Mouse (Mus musculus): ENCODE data around the gene Scin. TPM values are rescaled to one million over a fixed set of nuclear protein-coding genes. Genes with fewer than 3 reads are reported as not detected.
"Not testable (repeated sequence)": the region's sequence is repeated elsewhere in the genome, so short reads cannot be mapped to it uniquely, and the experiment has no call there.

Gene Scin
- 4.6 and 7.3 TPM in 2 replicates for polyA plus RNA-seq (2015; fragmentation: Nextera tagmentation; extraction: Ambion mirVana)

DNA sequence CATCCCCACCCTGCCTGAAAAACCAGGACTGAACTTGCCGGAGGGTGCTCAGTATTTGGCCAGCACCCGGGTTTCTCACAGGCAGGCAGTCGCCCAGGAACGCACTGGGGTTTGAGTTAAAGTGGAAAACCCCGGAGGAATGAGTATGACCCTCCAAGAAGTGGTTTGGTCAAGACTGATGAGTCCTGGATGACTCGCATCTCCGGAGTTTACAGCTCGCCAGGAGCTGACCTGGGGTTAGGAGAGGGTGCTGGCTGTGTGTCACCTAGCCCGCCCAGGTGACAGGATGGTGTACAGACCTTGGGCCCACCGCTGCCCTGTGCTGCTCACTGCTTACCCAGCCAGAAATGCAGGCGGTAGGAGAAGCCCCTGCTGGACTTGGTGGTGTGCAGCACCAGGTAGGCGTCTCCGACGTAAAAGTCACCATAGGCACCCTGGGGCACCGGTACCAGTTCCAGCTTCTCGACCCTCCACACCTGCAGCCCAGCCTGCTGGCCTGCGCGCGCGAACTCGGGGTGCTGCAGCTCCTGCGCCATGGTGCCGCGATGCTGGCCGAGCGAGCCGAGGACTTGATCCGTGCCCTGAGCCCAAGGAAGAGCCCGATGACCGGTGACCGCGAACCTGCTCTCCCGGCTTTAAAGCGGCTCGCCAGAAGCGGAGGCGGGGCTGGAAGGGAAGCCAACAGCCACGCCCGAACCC, at the start of gene Scin:
Scin (minus strand) TSS at position 656 of the 699 bp plus-strand sequence.
- Histone ChIP-seq H3K4me3 (peak within 1 kb of the TSS; percentile 54), H3K27ac (no peak within 1 kb of the TSS), H3K4me1 (replicated peaks) (peaks cover 13% of the 10 kb centered on the region), H3K9me3 (replicated peaks) (no peaks in the 10 kb centered on the region), H3K36me3 (no peaks in the 10 kb centered on the region), H3K4me2 (peak within 1 kb of the TSS; percentile 97), H3K9ac (peak within 1 kb of the TSS; percentile 45), H3K27me3 (peaks cover 7% of the 10 kb centered on the region)
- ATAC-seq (replicated peaks; ENCODE audit: insufficient number of reproducible peaks, insufficient read depth, low FRiP score, low read depth) = no peak
- 2% methylated on average over 39 of the region's 39 CpGs for WGBS

DNA sequence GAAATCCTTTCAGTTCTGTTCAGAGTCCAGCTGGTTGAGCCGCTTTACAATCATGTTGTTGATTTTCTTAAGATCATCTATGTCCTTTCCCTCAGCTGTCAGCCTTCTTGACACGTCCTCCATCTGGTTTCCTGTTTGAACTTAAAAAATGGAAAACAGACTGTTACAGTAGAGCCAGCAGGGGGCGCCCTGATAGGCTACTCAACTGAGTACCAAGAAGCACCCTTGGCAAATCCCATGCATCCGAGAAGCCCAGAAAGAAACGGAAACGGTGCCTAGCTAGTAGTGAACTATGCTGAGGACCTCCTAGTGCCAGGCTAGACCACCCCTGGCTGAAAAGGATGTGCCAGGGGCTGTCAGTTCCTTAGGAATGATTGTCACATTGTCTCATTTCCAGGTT, 43.1 kb upstream of the Scin start:
- no peak overlapping the region for H3K4me3 ChIP-seq
- H3K9me3 ChIP-seq (replicated peaks) = no peaks in the 10 kb centered on the region
- 0 out of 2 replicates have a peak, but pooled peaks cover 2% of the 10 kb centered on the region for H3K4me1 ChIP-seq (replicated peaks)
- no peak overlapping the region for H3K9ac ChIP-seq
- no peaks in the 10 kb centered on the region for H3K27me3 ChIP-seq
- ATAC-seq (replicated peaks; ENCODE audit: insufficient number of reproducible peaks, insufficient read depth, low FRiP score, low read depth) = no peak
- H3K36me3 ChIP-seq = peaks cover 3% of the 10 kb centered on the region; the same call in 1 of the 2 replicates
- 48% methylated on average over 6 of the region's 6 CpGs for WGBS
- no peak overlapping the region for H3K4me2 ChIP-seq
- no peak overlapping the region for H3K27ac ChIP-seq

DNA sequence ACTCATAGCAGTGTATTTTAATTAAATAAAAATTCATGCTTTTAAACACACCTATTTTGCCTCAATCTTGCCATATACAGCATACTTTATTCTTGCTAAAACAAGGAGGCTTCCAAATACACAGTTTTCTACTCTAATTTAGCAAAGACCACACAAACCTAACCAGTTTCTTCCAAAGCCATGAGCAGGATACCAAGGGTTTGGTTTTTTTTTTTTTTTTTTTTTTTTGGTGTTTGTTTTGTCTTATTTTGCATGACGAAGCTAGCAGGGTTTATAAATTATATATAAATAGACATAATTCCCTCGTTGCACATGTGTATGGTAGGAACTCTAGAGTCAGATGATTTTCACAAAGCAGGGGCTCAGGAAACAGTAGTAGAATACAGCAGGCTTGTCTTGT, 42.1 kb upstream of the Scin start:
- 61% methylated on average over 2 of the region's 2 CpGs for WGBS

DNA sequence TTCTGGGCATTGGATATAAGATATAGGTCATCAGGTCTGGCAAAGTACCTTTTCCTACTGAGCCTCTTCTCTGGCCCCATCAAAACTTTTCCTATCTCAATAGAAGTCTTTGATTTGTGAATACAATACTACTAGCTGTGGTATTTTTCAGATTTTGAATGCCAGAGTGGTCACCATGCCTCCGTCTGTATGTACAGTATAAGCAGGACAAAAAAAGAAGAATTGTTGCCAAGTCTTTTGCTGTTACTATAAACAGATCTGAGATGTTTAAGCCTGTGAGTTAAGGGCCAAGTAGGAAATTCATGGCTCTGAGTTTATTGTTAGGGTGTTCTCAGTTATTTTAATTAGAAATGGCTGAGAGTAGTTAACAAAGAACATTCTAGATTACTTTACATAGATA, 41.1 kb upstream of the Scin start:
- not testable (repeated sequence) for H3K36me3 ChIP-seq; H3K27me3 ChIP-seq; H3K9ac ChIP-seq; H3K4me2 ChIP-seq; H3K9me3 ChIP-seq (replicated peaks); H3K27ac ChIP-seq; ATAC-seq (replicated peaks; ENCODE audit: insufficient number of reproducible peaks, insufficient read depth, low FRiP score, low read depth); H3K4me3 ChIP-seq; H3K4me1 ChIP-seq (replicated peaks)
- 28% methylated on average over 1 of the region's 1 CpGs for WGBS

More for the DNA sequence above, 42.1 kb upstream of the Scin start:
- peaks cover 1% of the 10 kb centered on the region; the same call in 1 of the 2 replicates for H3K36me3 ChIP-seq
- no peak overlapping the region for H3K4me3 ChIP-seq
- H3K27me3 ChIP-seq = no peaks in the 10 kb centered on the region
- H3K4me2 ChIP-seq = no peak overlapping the region
- no peak for ATAC-seq (replicated peaks; ENCODE audit: insufficient number of reproducible peaks, insufficient read depth, low FRiP score, low read depth)
- H3K4me1 ChIP-seq (replicated peaks) = 0 out of 2 replicates have a peak, but pooled peaks cover 2% of the 10 kb centered on the region
- no peaks in the 10 kb centered on the region for H3K9me3 ChIP-seq (replicated peaks)
- H3K9ac ChIP-seq = no peak overlapping the region
- no peak overlapping the region for H3K27ac ChIP-seq

DNA sequence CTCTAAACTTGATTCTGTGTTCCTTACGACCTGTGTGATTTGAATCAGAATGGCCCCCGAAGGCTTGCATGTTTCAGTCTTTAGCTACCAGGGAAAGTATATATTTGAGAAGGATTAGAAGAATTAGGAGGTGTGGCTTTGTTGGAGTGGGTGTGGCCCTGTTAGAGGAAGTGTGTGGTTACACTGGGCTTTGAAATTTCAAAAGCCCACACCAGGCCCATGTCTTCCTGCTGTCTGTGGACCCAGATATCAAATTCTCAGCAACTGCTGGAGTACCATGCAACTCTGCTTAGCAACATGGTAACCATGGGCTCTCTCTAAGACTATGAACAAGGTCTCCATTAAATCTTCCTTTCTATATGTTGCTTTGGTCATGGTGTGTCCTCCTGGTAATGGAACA, 37.6 kb upstream of the Scin start:
- Histone ChIP-seq H3K4me3 (no peak overlapping the region), H3K9me3 (replicated peaks) (no peaks in the 10 kb centered on the region), H3K9ac (no peak overlapping the region), H3K36me3 (no peaks in the 10 kb centered on the region; the same call in 1 of the 2 replicates), H3K27me3 (no peaks in the 10 kb centered on the region), H3K4me2 (no peak overlapping the region), H3K27ac (no peak overlapping the region), H3K4me1 (replicated peaks) (0 out of 2 replicates have a peak, but pooled peaks cover 2% of the 10 kb centered on the region)
- no peak for ATAC-seq (replicated peaks; ENCODE audit: insufficient number of reproducible peaks, insufficient read depth, low FRiP score, low read depth)
- WGBS = 83% methylated on average over 2 of the region's 2 CpGs

DNA sequence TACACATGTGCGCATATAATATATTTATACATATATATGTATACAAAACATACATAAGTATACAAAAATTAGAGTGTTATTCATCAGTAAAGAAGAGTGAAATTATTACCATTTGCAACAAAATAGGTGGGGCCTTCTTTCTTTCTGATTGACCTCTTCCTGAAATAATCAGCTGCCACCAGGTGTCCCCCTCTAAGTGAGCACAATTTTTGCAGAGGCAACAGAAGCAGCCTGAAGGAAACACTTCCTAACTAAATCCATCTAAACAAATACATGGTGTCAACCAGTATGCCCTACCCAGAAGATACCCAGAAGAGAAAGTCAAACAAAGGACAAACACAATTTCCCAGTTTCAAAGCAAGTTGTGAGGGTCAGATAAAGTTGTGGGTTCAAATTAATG, 35.6 kb upstream of the Scin start:
- Histone ChIP-seq H3K36me3 (no peaks in the 10 kb centered on the region; the same call in 1 of the 2 replicates), H3K27ac (no peak overlapping the region), H3K27me3 (no peaks in the 10 kb centered on the region), H3K9ac (no peak overlapping the region), H3K4me3 (no peak overlapping the region), H3K4me2 (no peak overlapping the region), H3K9me3 (replicated peaks) (no peaks in the 10 kb centered on the region), H3K4me1 (replicated peaks) (no peaks in the 10 kb centered on the region)
- ATAC-seq (replicated peaks; ENCODE audit: insufficient number of reproducible peaks, insufficient read depth, low FRiP score, low read depth) = no peak
- WGBS = 93% methylated on average over 1 of the region's 1 CpGs

DNA sequence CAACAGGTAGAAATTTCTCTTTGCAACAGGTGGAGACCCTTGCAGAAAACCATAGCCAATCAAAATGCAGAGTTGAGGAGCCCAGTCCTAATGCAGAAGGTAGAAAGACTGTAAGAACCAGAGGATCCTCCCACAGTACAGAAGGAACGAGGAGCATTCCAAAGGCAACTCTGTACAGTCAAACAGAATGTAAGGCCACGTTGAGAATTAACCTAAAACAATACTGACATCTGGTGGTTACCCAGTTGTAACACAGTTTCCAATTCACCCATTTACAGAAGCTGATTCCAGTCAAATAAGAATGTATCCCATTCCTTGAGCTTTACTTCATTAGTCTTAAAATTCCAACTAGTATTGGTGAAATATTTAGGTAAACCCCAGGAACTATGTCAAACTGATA, 30.6 kb upstream of the Scin start:
- H3K4me3 ChIP-seq = no peak overlapping the region
- no peak overlapping the region for H3K27ac ChIP-seq
- H3K4me2 ChIP-seq = no peak overlapping the region
- H3K4me1 ChIP-seq (replicated peaks) = no peaks in the 10 kb centered on the region
- no peak overlapping the region for H3K9ac ChIP-seq
- ATAC-seq (replicated peaks; ENCODE audit: insufficient number of reproducible peaks, insufficient read depth, low FRiP score, low read depth) = no peak
- 5% methylated on average over 2 of the region's 2 CpGs for WGBS
- H3K27me3 ChIP-seq = no peaks in the 10 kb centered on the region
- H3K36me3 ChIP-seq = no peaks in the 10 kb centered on the region
- no peaks in the 10 kb centered on the region for H3K9me3 ChIP-seq (replicated peaks)

DNA sequence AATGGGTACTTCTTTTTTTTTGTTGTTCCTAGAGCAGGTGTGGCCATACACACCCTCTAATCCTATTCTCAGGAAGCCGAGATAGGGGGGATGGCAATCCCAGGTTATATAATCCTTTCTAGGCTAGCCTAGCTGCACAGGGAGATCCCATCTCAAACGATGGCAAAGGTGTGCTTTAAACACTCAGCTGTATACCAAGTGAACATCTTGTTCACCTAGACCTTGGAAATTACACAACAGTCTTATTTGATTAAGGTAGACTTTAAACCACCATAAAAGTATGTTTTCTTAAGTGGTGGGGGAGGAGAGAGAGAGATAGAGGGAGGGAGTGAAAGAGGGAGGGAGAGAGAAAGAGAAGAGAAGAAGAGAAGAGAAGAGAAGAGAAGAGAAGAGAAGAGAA, 26.7 kb upstream of the Scin start:
- Histone ChIP-seq H3K9me3 (replicated peaks) (no peaks in the 10 kb centered on the region), H3K36me3 (no peaks in the 10 kb centered on the region), H3K4me3 (no peak overlapping the region), H3K4me2 (no peak overlapping the region), H3K27ac (no peak overlapping the region), H3K4me1 (replicated peaks) (no peaks in the 10 kb centered on the region), H3K27me3 (no peaks in the 10 kb centered on the region), H3K9ac (no peak overlapping the region)
- no peak for ATAC-seq (replicated peaks; ENCODE audit: insufficient number of reproducible peaks, insufficient read depth, low FRiP score, low read depth)
- WGBS = 68% methylated on average over 2 of the region's 2 CpGs

DNA sequence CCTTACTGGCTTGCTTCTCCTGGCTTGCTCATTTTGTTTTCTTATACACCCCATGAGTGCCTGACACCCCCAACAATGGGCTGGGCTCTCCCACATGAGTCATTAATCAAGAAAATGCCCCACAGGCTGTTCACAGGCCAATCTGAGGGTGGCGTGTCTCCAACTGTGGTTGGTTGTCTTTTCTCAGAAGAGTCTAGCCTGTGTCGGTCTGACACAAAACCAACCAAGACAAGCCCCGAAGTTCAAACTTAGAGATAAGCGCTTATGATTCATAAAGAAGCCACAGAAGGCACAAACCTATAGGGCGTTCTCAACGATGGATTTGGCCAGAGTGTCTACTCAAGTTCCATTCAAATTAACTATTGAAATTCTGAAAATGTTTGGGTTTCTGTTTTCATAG, 20.2 kb upstream of the Scin start:
- no peak overlapping the region for H3K27ac ChIP-seq
- H3K27me3 ChIP-seq = no peaks in the 10 kb centered on the region
- no peak overlapping the region for H3K4me2 ChIP-seq
- 86% methylated on average over 6 of the region's 6 CpGs for WGBS
- H3K9ac ChIP-seq = no peak overlapping the region
- H3K36me3 ChIP-seq = no peaks in the 10 kb centered on the region
- no peaks in the 10 kb centered on the region for H3K9me3 ChIP-seq (replicated peaks)
- H3K4me1 ChIP-seq (replicated peaks) = no peaks in the 10 kb centered on the region
- ATAC-seq (replicated peaks; ENCODE audit: insufficient number of reproducible peaks, insufficient read depth, low FRiP score, low read depth) = no peak
- H3K4me3 ChIP-seq = no peak overlapping the region

DNA sequence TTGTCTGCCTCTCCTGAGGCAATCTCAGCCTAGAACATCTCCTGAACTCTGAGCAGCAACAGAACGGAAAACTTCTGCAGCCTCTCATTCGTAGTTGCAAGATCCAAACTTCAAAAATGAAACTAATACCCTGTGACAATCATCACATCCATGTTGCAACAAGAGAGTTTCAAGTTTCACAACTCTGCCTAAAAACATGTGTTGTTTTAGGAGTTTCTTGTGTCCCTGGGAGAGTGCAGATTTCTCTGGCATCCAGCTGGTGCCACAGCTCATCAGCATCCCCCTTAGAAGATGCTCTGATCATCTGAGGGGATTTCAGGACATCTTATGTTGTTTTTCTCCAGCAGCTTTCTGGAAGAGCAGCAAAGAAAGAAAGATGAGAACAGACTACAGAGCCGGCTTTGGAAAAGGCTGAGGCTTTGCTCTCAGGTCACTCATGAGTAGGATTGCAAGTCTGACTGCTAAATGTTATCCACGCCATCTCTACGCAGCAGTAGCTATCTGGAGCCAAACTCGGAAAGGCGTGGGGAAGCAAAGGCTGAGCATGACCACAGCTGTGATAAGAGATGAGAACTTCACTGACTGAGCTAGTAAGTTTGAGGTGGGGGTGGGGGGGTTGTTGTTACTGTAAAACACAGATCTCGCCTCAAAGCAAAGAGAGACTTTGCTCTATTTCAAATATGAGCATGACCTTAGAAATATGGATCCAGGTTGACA, 18.5 kb upstream of the Scin start:
- Histone ChIP-seq H3K9me3 (replicated peaks) (no peaks in the 10 kb centered on the region), H3K27ac (no peak overlapping the region), H3K9ac (no peak overlapping the region), H3K4me2 (no peak overlapping the region), H3K4me1 (replicated peaks) (no peaks in the 10 kb centered on the region), H3K4me3 (no peak overlapping the region), H3K27me3 (no peaks in the 10 kb centered on the region), H3K36me3 (no peaks in the 10 kb centered on the region)
- no peak for ATAC-seq (replicated peaks; ENCODE audit: insufficient number of reproducible peaks, insufficient read depth, low FRiP score, low read depth)
- WGBS = 53% methylated on average over 8 of the region's 8 CpGs

DNA sequence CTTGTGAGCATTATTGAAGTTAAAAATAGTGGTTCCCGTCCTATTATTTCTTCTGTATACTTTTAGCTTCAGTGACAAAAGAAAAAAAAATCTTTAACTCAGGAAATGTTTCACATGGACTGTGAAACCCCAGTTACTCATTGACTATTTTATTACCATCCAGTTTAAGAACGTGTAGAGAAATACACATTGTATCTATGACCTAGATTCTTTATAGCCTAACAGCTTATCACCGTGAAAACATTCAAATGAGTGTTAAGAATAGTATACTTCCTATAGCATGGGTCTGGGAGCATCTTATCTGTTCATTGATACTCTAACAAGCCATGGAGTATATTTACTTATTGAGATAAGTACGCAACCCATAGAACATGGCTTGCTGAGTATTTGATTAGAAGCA, 13.3 kb upstream of the Scin start:
- Histone ChIP-seq H3K27me3 (no peaks in the 10 kb centered on the region), H3K9me3 (replicated peaks) (no peaks in the 10 kb centered on the region), H3K9ac (no peak overlapping the region), H3K4me1 (replicated peaks) (no peaks in the 10 kb centered on the region), H3K27ac (no peak overlapping the region), H3K36me3 (no peaks in the 10 kb centered on the region), H3K4me3 (no peak overlapping the region), H3K4me2 (no peak overlapping the region)
- WGBS = 55% methylated on average over 4 of the region's 4 CpGs
- ATAC-seq (replicated peaks; ENCODE audit: insufficient number of reproducible peaks, insufficient read depth, low FRiP score, low read depth) = no peak

DNA sequence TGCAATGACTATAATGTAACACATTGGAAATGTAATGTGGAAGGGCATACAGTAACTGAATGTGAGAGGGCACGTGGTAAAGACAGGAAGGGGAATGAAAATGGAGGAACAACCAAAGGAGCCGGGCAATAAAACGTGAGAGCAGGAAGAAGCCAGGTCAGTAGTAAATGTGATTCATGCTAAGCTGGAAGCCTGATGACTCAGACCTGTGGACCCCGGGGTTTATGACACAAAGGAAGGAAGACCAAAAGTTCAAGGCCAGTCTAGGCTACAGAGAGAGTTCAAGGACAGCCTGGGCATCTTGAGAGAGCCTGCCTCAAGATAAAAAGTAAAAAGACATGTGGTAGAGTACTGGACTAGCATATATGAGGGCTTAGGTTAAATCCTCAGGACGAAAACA, 12.5 kb upstream of the Scin start:
- Histone ChIP-seq H3K27me3 (no peaks in the 10 kb centered on the region), H3K4me3 (no peak overlapping the region), H3K27ac (no peak overlapping the region), H3K36me3 (no peaks in the 10 kb centered on the region), H3K9ac (no peak overlapping the region), H3K4me2 (no peak overlapping the region), H3K4me1 (replicated peaks) (no peaks in the 10 kb centered on the region), H3K9me3 (replicated peaks) (no peaks in the 10 kb centered on the region)
- WGBS = 66% methylated on average over 5 of the region's 5 CpGs
- no peak for ATAC-seq (replicated peaks; ENCODE audit: insufficient number of reproducible peaks, insufficient read depth, low FRiP score, low read depth)
